Mouse (Mus musculus) gastrocnemius, adult 2 months (tissue): ENCODE results near the gene Slc35b1. TPM values are rescaled to one million over a fixed set of nuclear protein-coding genes. Genes with fewer than 3 reads are reported as not detected.
A peak's percentile ranks its signal among the peaks of the same experiment; 100 is the strongest.

Source experiments
- DNase-seq: peaks from one replicate; pipeline ENCODE4 v3.0.0; 2022
- H3K27ac ChIP-seq: fragments of 200-600 bp; 2 replicates; pipeline ENCODE4 v1.8.1; 2022; ENCODE audit warnings: mild to moderate bottlenecking
- H3K4me3 ChIP-seq: fragments of 200-600 bp; 2 replicates; pipeline ENCODE4 v1.8.1; 2022; ENCODE audit warnings: mild to moderate bottlenecking, moderate library complexity
- CTCF ChIP-seq: fragments of 200-600 bp; IDR thresholded peaks from 2 replicates; pipeline ENCODE4 v1.8.1; 2022; ENCODE audit warnings: antibody characterized with exemption, mild to moderate bottlenecking, moderate library complexity
- intact Hi-C: fragments of 180-260 bp; cut with DNase I; formaldehyde crosslinking; loops from one replicate; pipeline ENCODE4 v1.15.1; 2025
- long read RNA-seq, 2 experiments: library from polyadenylated mRNA; stranded (forward); transcript quantifications; one replicate each; pipeline ENCODE4 v2.0.0; 2021
- total RNA-seq, 2 experiments: library from RNA; stranded (reverse); gene quantifications; 2 replicates each; pipeline ENCODE4 v1.2.3; 2021

Gene Slc35b1
- total RNA-seq = 10 to 100 TPM; 42.4 to 49.5 TPM
- long read RNA-seq, experiment 1, transcript Slc35b1-201 (9 exons, 1,523 nt) = major isoform, 24 of 41 reads
- long read RNA-seq, experiment 1, transcript Slc35b1-202 (9 exons, 1,299 nt) = minor isoform, 9 of 41 reads
- long read RNA-seq, experiment 1, partial matches to known transcripts = 2 of 41 reads
- long read RNA-seq, experiment 1, other reads (novel, unspliced or antisense) = 6 of 41 reads
- long read RNA-seq, experiment 2, transcript Slc35b1-202 (9 exons, 1,299 nt) = major isoform, 15 of 30 reads
- long read RNA-seq, experiment 2, transcript Slc35b1-201 (9 exons, 1,523 nt) = minor isoform, 13 of 30 reads
- long read RNA-seq, experiment 2, partial matches to known transcripts = 2 of 30 reads
- long read RNA-seq, experiment 2, other reads (novel, unspliced or antisense) = 0 of 30 reads

GRCm38 (mm10) chr11:95384319-95384972 is at the start of gene Slc35b1:
Gene Slc35b1, plus strand, starts transcription at chr11:95384692.
- Histone ChIP-seq H3K27ac (peak within 1 kb of the TSS; percentile 100), H3K4me3 (peak within 1 kb of the TSS; percentile 93)
- DNase-seq = peak; percentile 93
- peak; percentile 95; the same call in 1 of the 2 replicates for TF ChIP-seq CTCF
- intact Hi-C loops = loop anchor here (1.0 to 10.0 kb wide), 5 partner anchors 47 to 280 kb away; partner anchors contain the start of genes Fam117a, Kat7 and Nxph3

GRCm38 (mm10) chr11:95336568-95337128 is 47.8 kb upstream of the Slc35b1 start, which contains the start of gene Fam117a:
Gene Fam117a, plus strand, starts transcription at chr11:95337018.
- TF ChIP-seq CTCF = no peak
- peak within 1 kb of the TSS; percentile 95 for H3K4me3 ChIP-seq
- DNase-seq = peak; percentile 89
- intact Hi-C loops = loop anchor here (2.0 to 5.0 kb wide), 2 partner anchors 28 to 46 kb away; partner anchors contain the start of gene Slc35b1
- peak within 1 kb of the TSS; percentile 84 for H3K27ac ChIP-seq

- intact Hi-C loops = loop anchor here (2.0 to 5.0 kb wide), 2 partner anchors 28 to 45 kb away; partner anchors contain the start of gene Slc35b1
- no peak for TF ChIP-seq CTCF
Measured at GRCm38 (mm10) chr11:95337129-95337813, 47.2 kb upstream of the Slc35b1 start.

GRCm38 (mm10) chr11:95337846-95338342 is 46.6 kb upstream of the Slc35b1 start:
- DNase-seq = no peak
- TF ChIP-seq CTCF = no peak
- H3K4me3 ChIP-seq = peak overlapping the region; percentile 95
- H3K27ac ChIP-seq = peak overlapping the region; percentile 84
- intact Hi-C loops = loop anchor here (2.0 to 5.0 kb wide), 2 partner anchors 27 to 44 kb away; partner anchors contain the start of gene Slc35b1

More at GRCm38 (mm10) chr11:95337129-95337813, 47.2 kb upstream of the Slc35b1 start:
- Histone ChIP-seq H3K4me3 (peak overlapping the region; percentile 95), H3K27ac (peak overlapping the region; percentile 84)
- DNase-seq = peak; percentile 67

- Histone ChIP-seq H3K4me3 (peak overlapping the region; percentile 36), H3K27ac (peak overlapping the region; percentile 62)
- no peak for DNase-seq
- intact Hi-C loops = loop anchor here (5.0 kb wide), 1 partner anchor 43 kb away; the partner anchor contains the start of gene Slc35b1
- TF ChIP-seq CTCF = no peak
Measured at GRCm38 (mm10) chr11:95339471-95340021, 44.9 kb upstream of the Slc35b1 start.

GRCm38 (mm10) chr11:95340259-95340658 is 44.2 kb upstream of the Slc35b1 start:
- Histone ChIP-seq H3K4me3 (no peak overlapping the region), H3K27ac (no peak overlapping the region)
- no peak for DNase-seq
- intact Hi-C loops = no loop called here
- no peak for TF ChIP-seq CTCF

GRCm38 (mm10) chr11:95340664-95341063 is 43.8 kb upstream of the Slc35b1 start:
- H3K27ac ChIP-seq = no peak overlapping the region
- no peak for DNase-seq
- intact Hi-C loops = no loop called here
- TF ChIP-seq CTCF = no peak
- no peak overlapping the region for H3K4me3 ChIP-seq

- no peak overlapping the region for H3K27ac ChIP-seq
- no peak for TF ChIP-seq CTCF
- intact Hi-C loops = no loop called here
- DNase-seq = no peak
- H3K4me3 ChIP-seq = no peak overlapping the region
Measured at GRCm38 (mm10) chr11:95343180-95343579, 41.3 kb upstream of the Slc35b1 start.

GRCm38 (mm10) chr11:95344181-95344580 is 40.3 kb upstream of the Slc35b1 start:
- intact Hi-C loops = no loop called here
- no peak for DNase-seq
- TF ChIP-seq CTCF = no peak
- Histone ChIP-seq H3K4me3 (no peak overlapping the region), H3K27ac (no peak overlapping the region)

- intact Hi-C loops = no loop called here
- TF ChIP-seq CTCF = no peak
- Histone ChIP-seq H3K27ac (no peak overlapping the region; the same call in 1 of the 2 replicates), H3K4me3 (no peak overlapping the region)
- no peak for DNase-seq
Measured at GRCm38 (mm10) chr11:95350289-95350688, 34.2 kb upstream of the Slc35b1 start.

GRCm38 (mm10) chr11:95350960-95351359 is 33.5 kb upstream of the Slc35b1 start:
- DNase-seq = no peak
- Histone ChIP-seq H3K27ac (no peak overlapping the region), H3K4me3 (no peak overlapping the region)
- no peak for TF ChIP-seq CTCF
- intact Hi-C loops = no loop called here
